Mouse (Mus musculus) forebrain, embryonic 16.5 days (tissue): Measurements from ENCODE around the gene Ppp3ca. TPM values are rescaled to one million over a fixed set of nuclear protein-coding genes. Genes with fewer than 3 reads are reported as not detected.
A peak's percentile ranks its signal among the peaks of the same experiment; 100 is the strongest.

Experiments
- ATAC-seq: fragments of 200-750 bp; cut with Nextera tagmentation; 2 replicates; pipeline ENCODE4 v1.8.0; 2017; ENCODE audit warnings: mild to moderate bottlenecking, moderate library complexity
- H3K27ac ChIP-seq: fragments of 300-500 bp; sonication (generic); 2 replicates; pipeline ENCODE4 v1.5.1; 2014; ENCODE audit warnings: low read length, control low read depth
- H3K27me3 ChIP-seq: fragments of 300-500 bp; sonication (generic); replicated peaks from 2 replicates; pipeline ENCODE4 v1.6.1; 2014; ENCODE audit warnings: low read length; ENCODE audit not compliant: control insufficient read depth, insufficient read depth
- H3K36me3 ChIP-seq: fragments of 300-500 bp; sonication (generic); 2 replicates; pipeline ENCODE4 v1.6.1; 2014; ENCODE audit not compliant: control insufficient read depth, insufficient read depth
- H3K4me1 ChIP-seq: fragments of 300-500 bp; sonication (generic); replicated peaks from 2 replicates; pipeline ENCODE4 v1.6.1; 2014; ENCODE audit warnings: low read length; ENCODE audit not compliant: control insufficient read depth, insufficient read depth
- H3K4me2 ChIP-seq: fragments of 300-500 bp; sonication (generic); 2 replicates; pipeline ENCODE4 v1.6.1; 2014; ENCODE audit warnings: mild to moderate bottlenecking, low read length, control low read depth
- H3K4me3 ChIP-seq: fragments of 300-500 bp; sonication (generic); replicated peaks from 2 replicates; pipeline ENCODE4 v1.5.1; 2014; ENCODE audit warnings: mild to moderate bottlenecking, low read length, control low read depth
- H3K9ac ChIP-seq: fragments of 300-500 bp; sonication (generic); replicated peaks from 2 replicates; pipeline ENCODE4 v1.6.1; 2014; ENCODE audit warnings: low read depth, low read length, control low read depth
- H3K9me3 ChIP-seq: fragments of 300-500 bp; sonication (generic); 2 replicates; pipeline ENCODE4 v1.6.1; 2016; ENCODE audit warnings: low read length; ENCODE audit not compliant: control insufficient read depth
- WGBS: fragments of 180-500 bp; shearing (Covaris S2); extraction: QIAGEN DNeasy Blood & Tissue Kit; methylation state at CpG from one replicate; pipeline ENCODE4 v1.1.7; 2014; 5-methylcytosine and 5-hydroxymethylcytosine counted together
- polyA plus RNA-seq: library from polyadenylated mRNA; unstranded; fragments of >200 nt; fragmentation: Nextera tagmentation; extraction: Ambion mirVana; gene quantifications from 2 replicates; pipeline ENCODE4 v1.2.1, GENCODE M21; 2015

Gene Ppp3ca
- polyA plus RNA-seq, 1 experiment from 2014 or later = 144 TPM

- Histone ChIP-seq H3K27me3 (no peaks in the 10 kb centered on the region), H3K36me3 (no peaks in the 10 kb centered on the region), H3K4me2 (no peak overlapping the region), H3K9me3 (no peaks in the 10 kb centered on the region), H3K4me3 (no peak overlapping the region), H3K4me1 (no peaks in the 10 kb centered on the region), H3K27ac (no peak overlapping the region), H3K9ac (no peak overlapping the region)
- WGBS = 92% methylated on average over 3 of the region's 3 CpGs
- no peak for ATAC-seq
Observed at GRCm38 (mm10) chr3:136780321-136780720, 110.4 kb downstream of the Ppp3ca start.

- H3K36me3 ChIP-seq = no peaks in the 10 kb centered on the region
- ATAC-seq = no peak
- no peaks in the 10 kb centered on the region for H3K27me3 ChIP-seq
Observed at GRCm38 (mm10) chr3:136782058-136782457, 112.1 kb downstream of the Ppp3ca start.

GRCm38 (mm10) chr3:136785686-136786085 lies 115.8 kb downstream of the Ppp3ca start:
- Histone ChIP-seq H3K27ac (no peak overlapping the region), H3K4me2 (no peak overlapping the region), H3K9ac (no peak overlapping the region), H3K27me3 (no peaks in the 10 kb centered on the region), H3K36me3 (no peaks in the 10 kb centered on the region), H3K9me3 (no peaks in the 10 kb centered on the region), H3K4me3 (no peak overlapping the region), H3K4me1 (peaks cover 5% of the 10 kb centered on the region)
- 95% methylated on average over 6 of the region's 6 CpGs for WGBS
- ATAC-seq = no peak

More at GRCm38 (mm10) chr3:136782058-136782457, 112.1 kb downstream of the Ppp3ca start:
- Histone ChIP-seq H3K4me2 (no peak overlapping the region), H3K9ac (no peak overlapping the region), H3K4me3 (no peak overlapping the region), H3K4me1 (no peaks in the 10 kb centered on the region), H3K9me3 (no peaks in the 10 kb centered on the region), H3K27ac (no peak overlapping the region; the same call in 1 of the 2 replicates)

GRCm38 (mm10) chr3:136790261-136790871 lies 120.4 kb downstream of the Ppp3ca start:
- no peaks in the 10 kb centered on the region for H3K27me3 ChIP-seq
- H3K36me3 ChIP-seq = no peaks in the 10 kb centered on the region
- peaks cover 8% of the 10 kb centered on the region for H3K4me1 ChIP-seq
- no peak overlapping the region for H3K4me2 ChIP-seq
- peak overlapping the region; percentile 34 for H3K27ac ChIP-seq
- H3K4me3 ChIP-seq = no peak overlapping the region
- WGBS = 40% methylated on average over 4 of the region's 4 CpGs
- H3K9me3 ChIP-seq = no peaks in the 10 kb centered on the region
- H3K9ac ChIP-seq = no peak overlapping the region
- peak; percentile 62 for ATAC-seq

GRCm38 (mm10) chr3:136791404-136791803 lies 121.5 kb downstream of the Ppp3ca start:
- Histone ChIP-seq H3K27ac (no peak overlapping the region), H3K4me1 (peaks cover 8% of the 10 kb centered on the region), H3K36me3 (no peaks in the 10 kb centered on the region), H3K4me2 (no peak overlapping the region), H3K4me3 (no peak overlapping the region), H3K27me3 (no peaks in the 10 kb centered on the region), H3K9ac (no peak overlapping the region), H3K9me3 (no peaks in the 10 kb centered on the region)
- no peak for ATAC-seq
- 89% methylated on average over 5 of the region's 5 CpGs for WGBS

GRCm38 (mm10) chr3:136791946-136792345 lies 122.0 kb downstream of the Ppp3ca start:
- no peaks in the 10 kb centered on the region for H3K9me3 ChIP-seq
- 82% methylated on average over 2 of the region's 2 CpGs for WGBS
- H3K4me3 ChIP-seq = no peak overlapping the region
- no peak overlapping the region for H3K4me2 ChIP-seq
- H3K9ac ChIP-seq = no peak overlapping the region
- H3K27me3 ChIP-seq = no peaks in the 10 kb centered on the region
- no peaks in the 10 kb centered on the region for H3K36me3 ChIP-seq
- no peak overlapping the region for H3K27ac ChIP-seq
- 0 out of 2 replicates have a peak, but pooled peaks have one; percentile 26 for ATAC-seq
- H3K4me1 ChIP-seq = peaks cover 8% of the 10 kb centered on the region

- H3K4me2 ChIP-seq = no peak overlapping the region
- WGBS = 79% methylated on average over 2 of the region's 2 CpGs
- ATAC-seq = no peak
Observed at GRCm38 (mm10) chr3:136793411-136793810, 123.5 kb downstream of the Ppp3ca start.

GRCm38 (mm10) chr3:136794426-136795217 lies 124.7 kb downstream of the Ppp3ca start:
- ATAC-seq = no peak
- Histone ChIP-seq H3K27ac (no peak overlapping the region), H3K27me3 (no peaks in the 10 kb centered on the region), H3K4me3 (no peak overlapping the region), H3K36me3 (no peaks in the 10 kb centered on the region), H3K4me2 (no peak overlapping the region), H3K9ac (no peak overlapping the region), H3K4me1 (peaks cover 8% of the 10 kb centered on the region), H3K9me3 (no peaks in the 10 kb centered on the region)
- WGBS = 85% methylated on average over 7 of the region's 7 CpGs

More at GRCm38 (mm10) chr3:136793411-136793810, 123.5 kb downstream of the Ppp3ca start:
- Histone ChIP-seq H3K27ac (no peak overlapping the region), H3K9ac (no peak overlapping the region), H3K4me1 (peaks cover 8% of the 10 kb centered on the region), H3K4me3 (no peak overlapping the region), H3K27me3 (no peaks in the 10 kb centered on the region), H3K9me3 (no peaks in the 10 kb centered on the region), H3K36me3 (no peaks in the 10 kb centered on the region)

- Histone ChIP-seq H3K27ac (no peak overlapping the region), H3K4me1 (no peaks in the 10 kb centered on the region), H3K9ac (no peak overlapping the region), H3K4me2 (no peak overlapping the region), H3K9me3 (no peaks in the 10 kb centered on the region), H3K4me3 (no peak overlapping the region), H3K36me3 (no peaks in the 10 kb centered on the region), H3K27me3 (no peaks in the 10 kb centered on the region)
- no peak for ATAC-seq
- WGBS = 93% methylated on average over 3 of the region's 3 CpGs
Observed at GRCm38 (mm10) chr3:136798896-136799295, 129.0 kb downstream of the Ppp3ca start.
